Mouse (Mus musculus) kidney, postnatal 14 days (tissue): ENCODE results near the gene Strada.
"Not testable (repeated sequence)": the region's sequence is repeated elsewhere in the genome, so short reads cannot be mapped to it uniquely, and the experiment has no call there.

ENCODE experiments used
- DNase-seq: peaks from one replicate; pipeline ENCODE4 v3.0.0; 2022; ENCODE audit warnings: mixed read lengths

Gene Strada

DNA sequence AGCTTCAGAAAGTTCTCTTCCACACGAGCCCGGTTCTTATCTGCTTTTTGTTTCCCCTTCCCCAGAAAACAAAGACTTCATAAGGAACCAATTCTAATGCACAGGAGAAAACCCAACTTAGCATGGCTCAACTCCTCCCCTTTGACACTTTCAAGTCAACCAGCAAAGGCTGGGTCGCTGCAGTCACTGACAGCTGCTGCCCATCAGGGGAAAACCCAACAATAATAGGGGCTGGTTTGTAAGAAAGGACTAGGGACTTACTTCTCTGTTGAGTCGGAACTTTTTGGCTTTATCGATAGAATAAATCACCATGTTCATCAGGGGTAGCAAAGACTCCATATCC lies at the start of gene Strada:
Strada (minus strand) TSS at position 46 of the 343 bp plus-strand sequence.
- DNase-seq, result no peak

DNA sequence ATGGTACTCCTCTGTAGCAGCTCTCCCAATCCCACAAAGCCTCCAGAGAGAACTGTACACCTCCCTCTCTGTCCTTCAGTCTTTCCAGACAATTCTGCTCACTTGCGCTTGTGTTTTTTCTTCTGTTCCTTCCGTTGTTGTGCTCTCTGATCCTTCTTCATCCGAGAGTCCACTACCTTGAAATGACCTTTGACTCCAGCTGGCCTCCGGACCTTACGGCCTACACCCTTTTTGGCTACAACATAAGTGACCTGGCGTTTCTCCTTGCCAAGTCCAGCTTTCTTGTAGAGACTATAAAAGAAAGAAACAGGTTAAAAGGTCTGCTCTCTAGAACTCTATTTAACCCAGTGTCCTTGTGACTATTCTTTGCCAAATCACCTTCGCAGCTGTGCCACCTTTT lies 47.4 kb upstream of the Strada start:
- no peak for DNase-seq

DNA sequence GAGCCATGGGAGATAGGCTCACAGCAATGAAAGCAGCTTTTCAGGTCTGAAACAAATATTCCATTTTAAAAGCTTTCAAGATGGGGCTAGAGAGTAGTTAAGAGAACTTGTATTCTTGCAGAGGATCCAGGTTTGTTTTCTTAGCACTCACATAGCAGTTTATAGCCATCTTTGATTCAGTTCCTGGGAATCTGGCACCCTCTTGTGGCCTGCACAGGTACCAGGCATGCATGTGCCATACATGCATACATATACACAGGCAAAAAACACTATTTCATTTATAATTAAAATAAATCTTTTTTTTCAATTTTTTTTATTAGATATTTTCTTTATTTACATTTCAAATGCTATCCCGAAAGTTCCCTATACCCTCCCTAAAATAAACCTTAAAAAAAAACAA lies 44.9 kb upstream of the Strada start:
- DNase-seq, result no peak

DNA sequence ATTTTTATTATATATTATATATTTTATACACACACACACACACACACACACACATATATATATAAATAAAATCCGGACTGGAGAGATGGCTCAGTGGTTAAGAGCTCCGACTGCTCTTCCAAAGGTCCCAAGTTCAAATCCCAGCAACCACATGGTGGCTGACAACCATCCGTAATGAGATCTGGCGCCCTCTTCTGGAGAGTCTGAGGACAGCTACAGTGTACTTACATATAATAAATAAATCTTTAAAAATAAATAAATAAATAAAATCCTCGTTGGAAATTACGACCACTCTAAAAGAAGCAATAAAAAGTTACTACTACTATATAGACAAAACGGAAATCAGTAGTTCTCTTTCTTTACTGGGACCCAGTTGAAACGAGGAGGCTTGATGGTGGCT lies 32.0 kb upstream of the Strada start:
- DNase-seq, result not testable (repeated sequence)

DNA sequence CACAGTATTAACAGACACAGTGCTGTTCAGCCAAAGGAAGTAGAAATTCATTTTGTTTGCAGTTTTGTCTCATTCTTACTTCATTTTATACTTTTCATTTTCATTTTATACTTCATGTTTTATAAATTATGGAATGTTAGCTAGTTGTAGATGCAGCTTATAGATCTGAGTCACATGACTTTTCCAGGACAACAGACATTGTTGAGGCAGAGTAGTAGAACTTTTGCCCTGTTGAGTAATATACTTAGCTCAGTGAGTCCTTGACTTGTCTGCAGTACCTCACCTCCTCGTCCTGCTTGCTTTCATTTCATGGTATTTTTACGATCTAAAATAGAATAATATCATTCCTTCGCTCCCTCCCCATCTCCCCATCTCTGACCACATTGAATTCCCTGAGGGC lies 18.6 kb upstream of the Strada start:
- DNase-seq, result no peak

DNA sequence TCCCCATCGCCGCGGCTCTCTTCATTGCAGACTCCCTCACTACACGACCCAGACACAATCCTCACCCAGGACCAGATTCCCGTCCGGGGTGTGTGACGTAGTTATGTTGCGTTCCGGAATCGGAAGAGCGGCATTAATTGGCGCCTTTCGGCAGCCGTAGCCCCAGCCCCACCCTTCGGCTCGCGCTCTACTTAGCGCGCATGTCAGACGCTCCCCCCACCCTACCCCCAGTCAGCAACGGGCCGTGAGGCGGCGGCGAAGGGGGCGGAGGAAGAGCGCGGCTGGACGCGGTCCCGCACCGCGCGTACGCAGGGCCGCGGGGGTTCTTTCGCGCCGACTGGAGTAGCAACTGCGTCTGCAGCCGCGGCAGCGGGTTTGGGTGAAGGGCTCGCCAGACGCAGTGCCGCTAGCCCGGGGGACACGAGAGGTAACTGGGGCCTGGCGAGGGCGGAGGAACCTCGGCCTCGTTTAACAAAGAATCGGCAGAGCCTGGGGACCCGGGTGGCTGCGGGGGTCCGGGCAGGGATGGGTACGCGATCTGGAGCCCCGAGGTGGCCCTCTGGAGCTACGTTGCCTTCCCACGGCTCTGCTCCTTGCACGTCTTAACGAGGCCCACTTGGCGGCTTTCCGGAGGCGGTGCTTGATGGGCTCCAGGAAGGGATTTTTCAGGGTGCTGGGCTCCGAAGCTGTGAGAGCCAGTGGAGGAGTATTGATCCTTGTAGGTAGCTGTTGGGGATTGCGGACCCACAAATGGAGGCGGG lies 14.9 kb upstream of the Strada start, which contains the start of gene Ddx42:
Ddx42 (plus strand) TSS at position 197 of the 761 bp plus-strand sequence.
- peak; percentile 95 for DNase-seq

DNA sequence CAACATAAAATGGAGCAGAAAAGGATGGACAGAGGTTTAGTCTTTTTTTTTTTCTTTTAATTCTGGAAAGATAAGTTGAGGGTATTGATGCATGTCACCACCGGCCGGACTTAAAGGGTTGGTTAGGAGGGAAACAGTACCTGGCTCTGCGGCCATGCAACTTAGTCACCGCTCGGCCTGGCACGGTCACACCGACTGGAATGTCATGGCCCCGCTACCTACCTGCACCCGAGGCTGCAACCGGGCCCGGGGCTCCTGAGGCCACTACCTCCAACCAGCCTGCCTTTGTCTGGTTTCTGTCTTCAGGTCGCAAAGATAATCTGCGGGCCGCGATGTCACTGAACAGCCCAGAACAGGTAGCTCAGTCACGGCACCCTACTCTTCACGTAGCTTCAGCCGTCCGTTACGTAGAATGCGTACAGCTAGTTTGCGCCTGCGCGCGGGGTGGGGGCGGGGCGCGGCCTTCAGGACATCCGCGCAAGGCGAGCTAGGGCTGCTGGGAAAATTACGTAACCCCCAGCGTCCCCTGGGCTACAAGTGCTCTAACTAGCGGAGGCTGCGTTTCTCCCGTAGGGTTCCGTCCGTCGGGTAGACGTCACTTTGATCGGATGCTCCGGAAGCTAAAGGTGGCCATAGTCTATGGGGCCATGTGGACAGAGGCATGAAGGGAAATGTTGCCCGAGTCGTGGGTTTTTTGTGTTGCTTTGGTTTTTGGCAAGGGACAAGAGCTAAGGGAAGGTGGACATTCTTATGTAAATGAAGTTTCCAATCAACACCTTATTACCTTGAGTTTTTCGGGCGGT lies 14.2 kb upstream of the Strada start, which contains the start of gene Ccdc47:
Ccdc47 (minus strand) TSS at position 418 of the 803 bp plus-strand sequence.
- peak; percentile 98 for DNase-seq

DNA sequence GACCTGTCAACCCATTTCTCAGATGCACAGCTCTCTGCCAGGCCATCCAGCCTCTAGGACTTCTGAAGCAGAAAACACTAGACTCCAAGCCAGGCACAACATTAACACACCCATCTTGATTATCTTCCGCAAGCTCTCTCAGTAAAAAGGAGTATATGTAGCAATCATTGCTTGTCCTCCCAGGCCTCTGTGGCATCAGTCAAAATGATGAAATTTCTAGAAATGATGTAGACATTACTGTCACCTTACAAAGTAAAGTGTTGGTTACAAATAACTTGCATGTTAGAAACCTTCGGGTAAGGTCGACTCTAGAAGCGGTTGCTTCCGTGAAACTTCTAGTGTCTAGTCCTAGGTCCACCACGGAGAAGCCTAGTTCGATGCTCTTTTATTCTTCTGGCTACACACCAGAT lies 13.5 kb upstream of the Strada start:
- no peak for DNase-seq

DNA sequence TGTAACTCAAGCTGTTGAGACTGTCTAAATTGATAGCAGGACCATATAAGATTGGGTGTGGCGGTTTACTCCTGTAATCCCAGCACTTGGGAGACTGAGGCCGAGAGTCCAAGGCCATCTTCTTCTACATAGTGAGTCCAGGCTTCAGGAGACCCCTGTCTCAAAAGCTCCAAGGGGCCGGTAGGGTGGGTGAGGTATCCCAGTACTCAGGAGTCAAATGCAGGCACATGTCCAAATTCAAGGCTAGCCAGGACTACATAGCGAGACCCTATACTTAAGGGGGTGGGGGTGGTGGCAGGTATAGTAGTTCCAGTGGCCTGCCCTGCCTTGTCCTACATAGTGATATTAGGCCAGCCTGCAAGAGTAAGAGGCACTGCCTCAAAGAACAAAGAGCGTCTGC lies 12.9 kb upstream of the Strada start:
- DNase-seq, result no peak

DNA sequence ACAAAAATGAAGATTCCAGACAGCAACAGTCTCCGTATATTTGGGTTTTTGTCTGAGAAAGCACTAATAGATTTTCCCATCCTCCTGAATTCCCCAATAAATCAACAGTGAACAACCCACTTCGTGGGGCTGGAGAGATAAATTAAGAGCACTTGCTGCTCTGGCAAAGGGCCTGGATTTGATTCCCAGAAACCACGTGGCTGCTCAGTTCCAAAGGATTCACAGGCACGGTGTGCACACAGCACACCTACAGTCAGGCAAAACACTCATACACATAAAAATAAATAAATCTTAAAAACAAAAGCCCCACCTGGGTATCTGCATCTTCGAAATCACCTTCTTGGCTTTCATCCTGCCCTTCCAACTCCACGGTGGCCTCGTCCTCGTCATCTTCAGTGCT lies 10.8 kb upstream of the Strada start:
- DNase-seq, result no peak

DNA sequence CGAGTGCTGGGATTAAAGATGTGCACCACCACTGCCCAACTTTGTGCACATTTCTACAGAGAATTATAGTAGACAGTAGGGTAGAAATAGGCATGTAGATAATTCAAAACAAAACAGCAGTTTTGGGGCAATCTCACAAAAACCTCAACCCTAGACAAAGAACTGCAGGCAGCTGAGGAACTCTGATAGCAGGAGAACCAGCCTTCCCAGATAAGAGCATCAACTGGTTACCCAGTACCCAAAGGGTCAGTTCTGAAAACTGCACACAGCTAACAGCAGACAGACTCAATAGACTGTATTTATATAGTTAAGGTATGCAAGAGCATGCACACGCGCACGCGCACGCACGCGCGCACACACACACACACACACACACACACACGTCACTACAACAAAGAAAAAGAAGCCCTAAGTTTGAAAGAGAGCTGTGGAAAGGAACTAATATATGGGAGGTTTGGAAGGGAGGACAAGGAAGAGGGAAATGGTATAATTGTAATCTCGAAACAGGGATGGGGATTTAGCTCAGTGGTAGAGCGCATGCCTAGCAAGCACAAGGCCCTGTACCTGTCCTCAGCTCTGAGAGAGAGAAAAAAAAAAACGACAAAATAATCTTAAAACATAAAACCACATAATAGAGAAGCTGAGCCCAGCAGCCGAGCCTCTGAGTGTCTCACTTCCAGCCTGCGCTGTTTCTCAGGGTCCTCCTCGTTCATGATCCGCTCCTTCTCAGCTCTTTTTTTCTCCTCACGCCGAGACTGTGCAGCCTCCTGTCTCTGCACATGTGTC lies 438 bp downstream of the Strada start:
- no peak for DNase-seq

DNA sequence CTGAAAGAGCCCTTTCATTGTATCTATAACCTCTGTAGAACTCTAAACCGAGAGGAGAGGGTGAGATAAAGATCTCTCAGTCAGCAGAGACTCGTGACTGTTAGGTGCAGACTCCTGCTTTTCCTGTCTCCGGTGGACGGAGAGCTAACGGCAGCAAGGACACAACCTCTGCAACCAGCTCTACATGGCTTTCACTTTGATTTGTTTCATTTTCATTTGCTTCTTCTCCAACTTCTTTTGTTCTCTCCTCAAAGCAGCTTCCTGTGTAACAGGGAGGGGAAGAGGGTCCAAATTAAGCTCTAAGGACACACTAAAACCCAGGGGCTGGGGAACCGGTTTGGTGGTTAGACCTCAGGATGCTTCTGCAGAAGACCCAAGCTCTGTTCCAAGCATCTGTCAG lies 1.2 kb downstream of the Strada start:
- no peak for DNase-seq

DNA sequence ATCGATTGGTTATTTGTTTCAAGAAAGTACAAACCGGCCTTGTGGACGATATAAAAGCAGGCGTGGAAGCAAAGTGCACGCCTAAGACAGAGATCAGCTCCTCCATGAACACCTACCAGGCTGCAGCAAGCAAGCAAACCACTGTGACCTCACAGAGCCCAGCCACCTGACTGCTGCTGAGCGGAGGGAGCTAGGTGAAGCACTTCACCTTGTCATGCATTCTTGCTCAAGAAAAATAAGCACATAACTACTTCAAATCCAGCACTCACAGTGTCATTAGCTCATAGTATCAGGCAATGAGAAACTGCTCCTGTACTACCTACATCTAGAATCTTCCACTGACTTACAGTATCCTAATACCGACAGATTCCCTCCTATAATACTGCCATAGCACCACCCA lies 2.0 kb downstream of the Strada start:
- DNase-seq, result not testable (repeated sequence)

DNA sequence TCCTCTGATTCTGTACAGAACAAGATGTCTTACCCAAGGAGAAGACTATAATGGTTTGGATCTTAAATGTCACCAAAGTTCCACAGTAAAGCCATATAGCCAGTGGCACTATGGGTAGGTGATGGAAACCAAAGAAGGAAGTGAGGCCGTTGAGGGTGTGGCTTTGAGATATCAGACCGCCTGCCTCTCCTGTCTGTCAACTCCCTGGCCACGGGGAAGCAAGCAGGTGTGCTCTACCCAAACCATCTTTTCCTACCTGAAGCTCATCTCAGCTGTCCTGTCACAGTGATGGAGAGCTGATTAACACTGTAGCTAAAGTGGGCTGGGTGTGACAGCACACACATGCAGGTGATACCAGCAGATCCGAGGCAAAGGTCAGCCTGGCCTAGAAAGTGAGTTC lies 3.7 kb downstream of the Strada start:
- DNase-seq, result no peak

DNA sequence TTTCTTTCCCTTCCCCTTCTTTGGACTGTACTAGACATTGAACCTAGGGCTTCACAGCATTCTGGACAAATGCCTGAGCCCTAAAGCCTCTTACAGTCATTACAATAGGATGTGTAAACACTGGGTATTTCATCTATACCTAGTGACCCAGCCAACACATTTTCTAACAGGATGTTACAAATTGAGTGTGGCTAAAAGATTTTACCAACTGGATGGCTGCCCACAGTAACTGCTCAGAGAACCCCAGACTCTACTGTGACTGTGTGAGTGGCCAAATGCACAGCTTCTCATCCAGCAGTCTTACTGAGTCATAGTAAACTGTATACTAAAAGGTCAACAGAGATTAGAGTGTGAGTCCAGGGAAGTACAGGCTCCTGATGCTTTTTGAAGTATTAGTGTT lies 6.6 kb downstream of the Strada start:
- DNase-seq, result no peak

DNA sequence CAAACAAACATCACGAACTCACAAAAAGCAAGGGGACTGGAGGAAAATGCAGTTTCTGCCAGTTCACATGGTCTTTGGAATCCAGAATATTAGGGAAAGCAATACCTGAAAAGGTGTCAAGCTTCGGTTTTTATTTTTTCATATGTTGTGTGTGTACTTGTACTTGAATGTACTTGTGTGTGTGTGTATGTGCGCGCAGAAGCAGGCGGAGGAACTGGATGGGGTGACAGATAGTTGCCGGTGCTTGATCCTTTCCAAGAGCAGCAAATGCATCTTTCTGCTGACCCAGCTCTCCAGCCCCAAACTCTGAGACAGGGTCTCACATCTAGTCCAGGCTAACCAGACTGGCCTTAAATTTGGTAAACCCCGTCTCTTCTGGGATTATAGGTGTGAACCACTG lies 7.1 kb downstream of the Strada start:
- no peak for DNase-seq

DNA sequence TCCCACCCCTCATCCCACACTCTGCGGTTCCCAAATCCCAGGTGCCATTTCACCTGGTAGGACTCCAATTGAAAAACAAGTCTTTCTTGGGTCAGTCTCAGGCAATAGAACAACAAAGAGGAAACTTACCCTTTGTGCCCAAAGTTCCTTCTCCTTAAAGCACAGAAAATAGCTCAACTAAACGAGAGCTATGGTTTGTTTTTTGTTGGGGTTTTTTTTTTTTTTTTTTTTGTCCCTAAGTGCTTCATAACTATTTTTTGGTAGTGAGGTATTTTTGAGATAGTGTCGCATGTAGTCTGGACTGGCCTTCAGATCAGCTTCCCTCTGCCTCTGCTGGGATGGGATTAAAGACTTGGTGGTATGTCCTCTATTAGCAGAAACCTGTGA lies 7.8 kb downstream of the Strada start:
- no peak for DNase-seq

DNA sequence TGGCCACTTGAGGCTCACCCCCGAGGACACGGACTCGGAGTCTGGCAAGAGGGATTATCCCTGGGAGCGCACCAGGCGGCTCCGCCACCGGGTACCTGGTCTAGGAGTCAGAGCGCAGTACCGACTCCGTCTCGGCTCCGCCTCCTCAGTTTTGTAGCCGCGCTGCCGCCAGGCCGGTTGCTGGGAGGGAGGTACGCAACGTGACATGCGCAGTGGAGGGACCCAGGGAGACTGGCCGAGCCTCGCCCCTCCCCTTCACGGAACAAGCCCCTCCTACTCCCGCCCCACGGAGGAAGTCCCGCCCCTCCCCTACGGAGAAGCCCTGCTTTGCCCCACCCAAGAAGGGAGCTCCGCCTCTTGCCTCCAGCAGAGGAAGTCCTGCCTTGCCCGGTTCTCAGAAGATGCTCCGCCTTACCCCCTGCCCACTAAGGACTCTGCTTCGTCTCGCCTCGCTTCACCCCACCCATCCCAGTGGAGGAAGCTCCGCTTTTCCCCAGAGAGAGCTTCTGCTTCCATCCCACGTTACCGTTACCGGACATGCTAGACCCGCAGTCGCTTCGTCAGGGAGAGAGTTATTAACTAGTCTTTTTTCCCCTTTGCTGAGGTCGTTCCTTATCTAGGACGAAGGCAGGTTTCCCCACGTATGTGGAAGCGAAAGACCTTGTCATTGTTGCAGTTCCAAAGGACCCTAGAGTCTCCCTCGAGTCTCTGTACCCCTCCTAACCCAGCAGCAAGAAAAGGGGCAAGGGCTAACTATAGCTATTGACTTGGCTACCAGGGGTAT lies 8.4 kb downstream of the Strada start:
- peak; percentile 98 for DNase-seq

DNA sequence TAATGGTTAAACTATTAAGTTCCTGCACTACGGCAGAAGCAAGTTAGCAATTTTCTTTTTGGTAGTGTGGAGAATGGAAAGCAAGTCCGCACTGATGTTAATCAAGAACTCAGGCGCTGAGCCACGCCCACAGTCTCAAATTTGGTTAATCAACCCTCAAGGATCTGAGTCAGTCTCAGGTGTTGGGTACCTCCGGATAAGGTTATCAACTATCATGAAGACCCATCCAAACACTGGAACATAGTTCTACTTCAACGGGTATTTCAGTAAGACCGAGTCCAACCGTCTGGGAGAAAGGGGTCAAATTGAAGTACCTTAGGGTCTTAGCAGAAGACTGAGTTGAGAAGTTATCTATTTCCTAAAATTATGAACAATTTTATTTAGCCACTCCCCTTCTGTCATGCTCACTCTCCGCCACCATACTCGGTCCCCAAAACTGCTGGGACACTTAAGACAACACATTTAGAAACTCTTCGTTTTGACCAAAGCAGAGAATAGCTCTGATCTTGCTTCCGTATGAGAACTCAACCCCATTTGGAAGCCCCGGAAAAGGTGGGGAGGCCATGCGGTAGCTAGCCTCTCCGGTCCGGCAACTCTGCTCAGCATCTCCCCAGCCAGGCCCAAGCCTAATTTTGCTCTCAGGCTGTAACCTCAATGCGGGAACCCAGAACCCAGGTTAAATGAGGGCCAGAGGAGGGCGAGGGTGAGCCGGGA lies 9.2 kb downstream of the Strada start:
- peak; percentile 39 for DNase-seq

DNA sequence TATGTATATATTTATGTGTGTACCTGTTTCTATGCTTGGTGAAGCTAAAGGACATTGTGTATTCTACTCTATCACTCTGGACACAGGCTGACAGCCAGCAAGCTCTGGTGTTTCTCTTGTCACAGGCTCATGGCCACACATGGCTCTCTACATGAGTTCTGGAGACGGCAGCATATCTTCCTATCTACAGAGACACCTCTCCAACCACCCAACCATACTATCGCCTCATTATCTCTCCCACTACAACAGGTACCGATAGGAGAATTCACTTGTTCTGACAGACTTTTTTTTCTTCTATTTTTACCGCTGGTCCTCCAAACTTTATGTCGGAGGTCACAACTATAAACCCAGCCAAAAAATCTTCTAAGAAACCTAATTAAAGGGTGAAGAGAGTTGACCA lies 9.7 kb downstream of the Strada start:
- no peak for DNase-seq

DNA sequence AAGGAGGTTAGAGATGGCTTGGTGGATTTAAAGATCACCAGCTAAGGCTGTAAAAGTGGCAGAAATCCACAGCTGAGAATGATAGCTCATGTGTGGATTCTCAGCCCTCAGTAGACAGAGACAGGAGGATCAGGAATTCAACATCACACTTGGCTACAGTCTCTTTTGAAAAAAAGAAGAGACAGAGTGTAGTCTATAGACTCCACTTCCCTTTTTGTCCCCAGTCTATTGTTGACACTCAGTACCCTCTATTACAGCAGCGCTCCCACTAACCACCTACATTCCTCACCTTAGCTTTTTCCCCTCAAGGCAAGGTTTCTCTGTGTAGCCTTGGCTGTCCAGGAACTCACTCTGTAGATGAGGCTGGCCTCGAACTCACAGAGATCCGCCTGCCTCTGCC lies 10.3 kb downstream of the Strada start:
- DNase-seq, result no peak

DNA sequence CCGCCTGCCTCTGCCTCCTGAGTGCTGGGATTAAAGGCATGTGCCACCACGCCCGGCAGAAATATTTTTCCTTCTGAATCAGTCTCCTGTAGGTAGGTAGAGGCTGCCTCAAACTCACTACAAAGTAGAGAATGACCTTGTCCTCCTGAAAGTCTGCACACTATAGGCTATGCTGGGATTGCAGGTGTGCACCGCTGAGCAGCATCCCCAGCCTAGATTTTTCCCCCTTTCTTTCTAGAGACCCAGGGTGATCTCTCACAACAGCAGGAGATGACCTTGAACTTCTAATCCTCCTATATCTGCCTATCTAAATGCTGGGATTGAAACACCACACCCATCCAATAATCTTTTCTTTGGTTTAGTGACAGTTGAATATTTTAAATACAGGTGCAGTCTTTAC lies 14.6 kb downstream of the Strada start:
- no peak for DNase-seq
